Mouse (Mus musculus) C2C12 (cell line): Measurements from ENCODE around the gene Ubqln1. TPM values are rescaled to one million over a fixed set of nuclear protein-coding genes. Genes with fewer than 3 reads are reported as not detected.

Experiments
- H3K27me3 ChIP-seq: one replicate; pipeline ENCODE4 v1.6.1; 2011; ENCODE audit not compliant: control insufficient read depth, insufficient read depth, insufficient read length
- H3K36me3 ChIP-seq: one replicate; pipeline ENCODE4 v1.6.1; 2011; ENCODE audit not compliant: control insufficient read depth, insufficient read depth
- H3K4me3 ChIP-seq: one replicate; pipeline ENCODE4 v1.5.1; 2011; ENCODE audit warnings: mild to moderate bottlenecking, control low read depth; ENCODE audit not compliant: poor library complexity, insufficient read depth, severe bottlenecking
- H3K79me2 ChIP-seq: one replicate; pipeline ENCODE4 v1.6.1; 2011; ENCODE audit not compliant: control insufficient read depth, insufficient read depth
- H3K79me3 ChIP-seq: one replicate; pipeline ENCODE4 v1.6.1; 2011; ENCODE audit warnings: low read depth, control low read depth
- H3ac ChIP-seq: one replicate; pipeline ENCODE3; 2011; ENCODE audit warnings: low read depth; ENCODE audit not compliant: control insufficient read depth, insufficient read length
- CEBPB ChIP-seq: IDR thresholded peaks from one replicate; pipeline ENCODE4 v1.6.1; 2011; ENCODE audit warnings: low read depth, mild to moderate bottlenecking, control low read depth, moderate library complexity
- CTCF ChIP-seq: IDR thresholded peaks from one replicate; pipeline ENCODE4 v1.5.1; 2011; ENCODE audit not compliant: control insufficient read depth, insufficient read depth, insufficient read length
- FOSL1 ChIP-seq: IDR thresholded peaks from one replicate; pipeline ENCODE4 v1.8.0; 2011; ENCODE audit warnings: mild to moderate bottlenecking, low read length; ENCODE audit not compliant: poor library complexity, insufficient read depth, severe bottlenecking
- MAX ChIP-seq: IDR thresholded peaks from one replicate; pipeline ENCODE4 v1.6.1; 2011; ENCODE audit warnings: mild to moderate bottlenecking, control low read depth
- MYOD1 ChIP-seq: IDR thresholded peaks from one replicate; pipeline ENCODE4 v1.6.1; 2011; ENCODE audit warnings: low read depth; ENCODE audit not compliant: control insufficient read depth, insufficient read length
- MYOG ChIP-seq: IDR thresholded peaks from one replicate; pipeline ENCODE4 v1.6.1; 2011; ENCODE audit not compliant: control insufficient read depth, insufficient read length; ENCODE audit errors: extremely low read depth
- USF1 ChIP-seq: IDR thresholded peaks from one replicate; pipeline ENCODE4 v1.6.1; 2011; ENCODE audit warnings: low read depth, mild to moderate bottlenecking, control low read depth, moderate library complexity
- long read RNA-seq, 2 experiments: library from polyadenylated mRNA; unstranded; transcript quantifications; one replicate each; pipeline ENCODE4 v2.0.0; 2019 to 2020
- polyA plus RNA-seq: library from polyadenylated mRNA; unstranded; fragments of >200 nt; fragmentation: generic; extraction: Trizol; gene quantifications from one replicate; pipeline ENCODE4 v1.2.1, GENCODE M21; 2012; ENCODE audit warnings: missing spikeins

Ubqln1 gene
- polyA plus RNA-seq: 60.0 TPM
- long read RNA-seq, experiment 1, transcript Ubqln1-202 (10 exons, 3,561 nt): major isoform, 56 of 114 reads
- long read RNA-seq, experiment 1, transcript Ubqln1-201 (11 exons, 3,686 nt): minor isoform, 44 of 114 reads
- long read RNA-seq, experiment 1, partial matches to known transcripts: 3 of 114 reads
- long read RNA-seq, experiment 1, other reads (novel, unspliced or antisense): 11 of 114 reads
- long read RNA-seq, experiment 2, transcript Ubqln1-201 (11 exons, 3,686 nt): minor isoform, 304 of 672 reads
- long read RNA-seq, experiment 2, transcript Ubqln1-202 (10 exons, 3,561 nt): major isoform, 346 of 672 reads
- long read RNA-seq, experiment 2, partial matches to known transcripts: 7 of 672 reads
- long read RNA-seq, experiment 2, other reads (novel, unspliced or antisense): 14 of 672 reads

DNA sequence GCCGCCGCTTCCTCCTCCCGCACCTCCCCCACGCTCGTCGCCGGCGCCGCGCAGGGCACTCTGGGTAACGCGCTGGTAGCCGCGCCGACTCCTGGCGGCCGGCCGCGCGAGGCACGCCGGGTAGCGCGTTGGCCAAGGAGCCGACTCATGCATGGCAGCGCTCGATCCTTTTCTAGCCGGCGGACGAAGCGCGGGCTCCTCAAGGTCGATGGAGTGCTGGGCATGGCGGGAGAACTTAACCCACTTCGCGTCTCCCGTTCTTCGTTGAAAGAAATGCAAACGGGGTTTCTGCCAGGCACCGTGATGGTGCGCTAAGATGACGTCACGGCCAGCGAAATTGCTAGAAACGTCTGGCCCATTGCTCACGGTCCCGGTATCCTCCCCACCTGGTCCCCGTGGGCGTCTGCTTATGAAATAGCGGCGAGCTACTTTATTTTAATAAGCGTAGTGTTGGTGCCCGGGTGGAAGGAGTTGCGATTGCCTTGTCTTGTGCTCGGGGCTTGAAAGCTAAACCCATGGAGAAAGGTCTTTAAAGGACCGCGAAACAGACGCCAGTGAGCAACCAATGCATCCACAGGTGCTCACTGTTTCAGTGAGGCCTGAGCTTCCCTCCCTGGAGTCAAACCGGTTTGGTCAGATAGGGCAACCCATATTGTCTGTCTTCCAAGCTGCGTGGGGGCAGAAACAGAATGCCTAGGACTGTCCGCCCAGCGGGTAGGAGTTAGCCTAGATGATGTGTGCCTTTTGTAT lies at the start of gene Ubqln1:
Gene Ubqln1 (minus strand): TSS at position 62 of the 750 bp plus-strand sequence.
- TF ChIP-seq USF1: no peak
- TF ChIP-seq MYOG: no peak
- TF ChIP-seq MAX: peak; percentile 85
- TF ChIP-seq FOSL1: no peak
- no peak for TF ChIP-seq CEBPB
- Histone ChIP-seq H3K36me3 (peaks cover 5% of the 10 kb centered on the region), H3ac (peak within 1 kb of the TSS; percentile 78), H3K4me3 (peak within 1 kb of the TSS; percentile 82), H3K79me3 (peaks cover 42% of the 10 kb centered on the region), H3K27me3 (no peaks in the 10 kb centered on the region), H3K79me2 (peaks cover 53% of the 10 kb centered on the region)

DNA sequence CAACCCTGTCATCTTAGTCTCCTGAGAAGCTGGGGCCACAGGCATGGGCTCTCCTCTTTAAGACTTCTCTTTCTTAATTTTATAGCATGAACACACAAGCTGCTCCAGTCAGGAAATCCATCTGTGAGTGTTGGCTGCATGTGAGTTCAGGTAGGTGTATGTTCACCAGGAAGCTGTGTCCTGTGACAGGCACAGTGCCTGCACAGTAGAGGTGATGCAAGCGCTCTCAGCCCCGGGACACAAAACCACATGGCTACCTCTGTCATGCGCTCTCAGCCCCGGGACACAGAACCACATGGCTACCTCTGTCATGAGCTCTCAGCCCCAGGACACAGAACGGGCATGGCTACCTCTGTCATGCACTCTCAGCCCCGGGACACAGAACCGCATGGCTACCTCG lies 48.1 kb upstream of the Ubqln1 start:
- TF ChIP-seq CTCF (no peak), FOSL1 (no peak), USF1 (no peak), MYOD1 (no peak), CEBPB (no peak), MAX (no peak), MYOG (no peak)
- H3K79me2 ChIP-seq: no peaks in the 10 kb centered on the region
- H3ac ChIP-seq: no peak overlapping the region
- H3K36me3 ChIP-seq: no peaks in the 10 kb centered on the region
- no peaks in the 10 kb centered on the region for H3K79me3 ChIP-seq
- no peaks in the 10 kb centered on the region for H3K27me3 ChIP-seq
- no peak overlapping the region for H3K4me3 ChIP-seq

DNA sequence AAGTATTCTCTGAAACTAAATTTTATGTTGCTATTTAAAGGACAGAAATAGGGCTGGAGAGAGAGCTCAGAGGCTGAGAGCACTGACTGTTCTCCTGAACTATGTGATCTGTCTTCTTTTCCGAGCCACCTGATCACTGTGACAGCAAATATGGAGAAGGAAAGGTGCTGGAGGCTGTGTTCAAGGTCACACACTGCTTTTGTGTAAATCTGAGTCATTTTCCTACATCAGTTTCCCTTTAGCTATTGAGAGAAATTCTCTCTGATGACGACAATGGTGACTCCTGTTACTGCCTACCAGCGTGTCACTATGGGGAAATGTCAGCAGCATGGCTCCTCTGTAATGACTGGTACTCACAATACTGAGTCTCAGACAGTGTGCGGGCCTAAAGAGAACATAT lies 46.2 kb upstream of the Ubqln1 start:
- Histone ChIP-seq H3K79me3 (no peaks in the 10 kb centered on the region), H3K4me3 (no peak overlapping the region), H3ac (no peak overlapping the region), H3K79me2 (no peaks in the 10 kb centered on the region), H3K36me3 (no peaks in the 10 kb centered on the region), H3K27me3 (no peaks in the 10 kb centered on the region)
- no peak for TF ChIP-seq FOSL1
- no peak for TF ChIP-seq MAX
- TF ChIP-seq MYOD1: no peak
- TF ChIP-seq CTCF: no peak
- no peak for TF ChIP-seq MYOG
- TF ChIP-seq USF1: no peak
- TF ChIP-seq CEBPB: no peak

DNA sequence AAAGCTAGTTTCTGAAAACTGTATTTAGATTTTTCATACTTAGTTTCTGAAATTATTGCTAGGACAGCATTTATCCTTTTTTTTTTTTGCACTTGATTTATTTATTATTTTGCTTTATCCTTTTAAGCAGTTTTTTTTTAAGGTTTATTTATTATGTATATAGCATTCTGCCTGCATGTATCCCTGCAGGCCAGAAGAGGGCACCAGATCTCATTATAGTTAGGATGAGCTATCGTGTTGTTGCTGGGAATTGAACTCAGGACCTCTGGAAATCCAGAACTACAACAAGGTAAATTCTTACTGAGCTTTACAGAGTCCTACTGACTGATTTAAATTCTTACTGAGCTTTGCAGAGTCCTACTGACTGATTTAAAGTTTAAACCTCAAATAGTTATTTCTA lies 37.8 kb upstream of the Ubqln1 start:
- TF ChIP-seq MYOD1: no peak
- TF ChIP-seq FOSL1: no peak
- TF ChIP-seq MYOG: no peak
- no peak for TF ChIP-seq MAX
- no peak for TF ChIP-seq CTCF
- no peak for TF ChIP-seq CEBPB
- TF ChIP-seq USF1: no peak
- Histone ChIP-seq H3ac (no peak overlapping the region), H3K79me3 (no peaks in the 10 kb centered on the region), H3K27me3 (no peaks in the 10 kb centered on the region), H3K79me2 (no peaks in the 10 kb centered on the region), H3K36me3 (peaks cover 3% of the 10 kb centered on the region), H3K4me3 (no peak overlapping the region)

DNA sequence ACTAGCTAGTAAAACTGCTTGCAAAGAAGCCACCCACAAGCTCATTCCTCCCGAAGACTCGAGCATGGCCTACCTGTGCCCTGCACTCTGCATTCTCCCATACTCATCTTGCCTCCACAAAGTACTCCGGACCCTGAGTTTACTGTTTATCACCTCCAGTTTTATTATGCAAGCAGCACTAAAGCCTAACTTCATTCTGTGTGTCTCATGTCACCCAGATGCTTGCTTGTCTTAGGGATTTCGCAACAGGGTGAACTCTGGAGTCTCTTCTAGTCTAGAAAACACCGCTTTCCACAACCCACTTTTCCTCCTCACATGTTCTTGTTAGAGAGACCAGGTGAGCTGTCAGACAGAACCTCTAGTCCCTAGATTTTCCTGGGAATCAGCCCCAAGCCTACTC lies 33.5 kb upstream of the Ubqln1 start:
- Histone ChIP-seq H3K79me3 (no peaks in the 10 kb centered on the region), H3K27me3 (no peaks in the 10 kb centered on the region), H3K79me2 (no peaks in the 10 kb centered on the region), H3K36me3 (peaks cover 3% of the 10 kb centered on the region), H3ac (no peak overlapping the region), H3K4me3 (no peak overlapping the region)
- TF ChIP-seq CEBPB: peak; percentile 8
- TF ChIP-seq MYOG: no peak

DNA sequence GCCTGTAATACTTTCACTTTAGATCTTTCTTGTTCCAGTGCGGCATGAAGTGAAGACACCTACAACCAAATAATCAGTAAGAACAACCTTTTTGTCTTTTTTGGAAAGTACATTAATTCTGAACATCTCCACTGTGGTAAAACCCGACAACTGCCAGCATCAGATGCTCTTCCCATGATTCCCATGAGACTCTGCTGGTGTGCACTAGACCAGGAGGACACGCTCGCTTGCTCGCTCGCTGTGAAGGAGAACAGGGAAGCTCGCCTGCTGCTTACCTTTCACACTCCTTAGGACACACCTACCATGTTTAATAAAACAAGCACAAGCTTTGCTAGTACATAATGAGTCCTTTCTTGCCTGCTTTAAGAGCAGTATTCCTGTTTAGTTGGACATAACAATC lies 21.1 kb upstream of the Ubqln1 start:
- H3K27me3 ChIP-seq: no peaks in the 10 kb centered on the region
- H3K36me3 ChIP-seq: no peaks in the 10 kb centered on the region
- no peaks in the 10 kb centered on the region for H3K79me2 ChIP-seq
- TF ChIP-seq MAX (no peak), CTCF (no peak), MYOD1 (no peak), FOSL1 (no peak), MYOG (no peak), USF1 (no peak), CEBPB (no peak)
- no peak overlapping the region for H3ac ChIP-seq
- H3K79me3 ChIP-seq: no peaks in the 10 kb centered on the region
- H3K4me3 ChIP-seq: no peak overlapping the region
